Mouse (Mus musculus) hindbrain, embryonic 13.5 days (tissue): ENCODE measurements at regions not wholly inside any gene's neighbourhood (a gene's known extent, or its start where the extent isn't known, plus 50 kb on each side); places are given as distances from the start of the nearest gene placed in this dataset.

Experiments used
- ATAC-seq: fragments of 200-750 bp; cut with Nextera tagmentation; 2 replicates; pipeline ENCODE4 v1.8.0; 2017; ENCODE audit warnings: moderate TSS enrichment; ENCODE audit not compliant: low FRiP score
- H3K27ac ChIP-seq: fragments of 300-500 bp; sonication (generic); 2 replicates; pipeline ENCODE4 v1.5.1; 2015; ENCODE audit warnings: inconsistent platforms, mild to moderate bottlenecking, moderate library complexity
- H3K27me3 ChIP-seq: fragments of 300-500 bp; sonication (generic); 2 replicates; pipeline ENCODE4 v1.6.1; 2015; ENCODE audit warnings: mild to moderate bottlenecking, inconsistent platforms
- H3K36me3 ChIP-seq: fragments of 300-500 bp; sonication (generic); 2 replicates; pipeline ENCODE4 v1.6.1; 2015; ENCODE audit warnings: mild to moderate bottlenecking, inconsistent platforms
- H3K4me1 ChIP-seq: fragments of 300-500 bp; sonication (generic); replicated peaks from 2 replicates; pipeline ENCODE4 v1.6.1; 2015; ENCODE audit warnings: inconsistent platforms
- H3K4me2 ChIP-seq: fragments of 300-500 bp; sonication (generic); 2 replicates; pipeline ENCODE4 v1.6.1; 2015; ENCODE audit warnings: inconsistent platforms, mild to moderate bottlenecking, moderate library complexity
- H3K4me3 ChIP-seq: fragments of 300-500 bp; sonication (generic); 2 replicates; pipeline ENCODE4 v1.5.1; 2015; ENCODE audit warnings: mild to moderate bottlenecking, inconsistent platforms
- H3K9ac ChIP-seq: fragments of 300-500 bp; sonication (generic); 2 replicates; pipeline ENCODE4 v1.6.1; 2015; ENCODE audit warnings: mild to moderate bottlenecking, inconsistent platforms
- H3K9me3 ChIP-seq: fragments of 300-500 bp; sonication (generic); 2 replicates; pipeline ENCODE4 v1.6.1; 2016; ENCODE audit warnings: inconsistent platforms
- WGBS: fragments of 180-500 bp; shearing (Covaris S2); methylation state at CpG from one replicate; pipeline ENCODE4 v1.1.7; 2015; 5-methylcytosine and 5-hydroxymethylcytosine counted together

DNA sequence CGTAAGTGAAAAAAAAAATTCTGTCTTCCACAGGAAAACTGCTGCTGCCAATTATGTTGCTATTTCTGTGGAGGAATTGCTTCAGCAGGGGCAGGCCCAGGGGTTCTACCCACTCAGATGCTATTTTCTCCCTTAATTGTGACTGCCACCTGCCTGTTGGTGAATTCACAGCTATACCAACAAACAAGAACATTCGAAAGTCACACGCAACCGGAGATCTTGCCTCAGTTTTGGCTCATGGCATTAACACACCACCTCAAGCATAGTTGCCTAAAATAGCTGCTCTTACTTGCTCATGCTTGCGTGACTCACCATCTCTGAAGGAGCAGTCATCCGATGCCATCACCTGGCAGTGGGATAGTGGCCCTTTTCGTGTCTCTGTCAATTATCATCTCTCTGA lies 498.3 kb downstream of the Epm2a start:
- no peaks in the 10 kb centered on the region for H3K4me1 ChIP-seq
- ATAC-seq = no peak
- no peak overlapping the region for H3K27ac ChIP-seq
- H3K9me3 ChIP-seq = no peaks in the 10 kb centered on the region
- H3K4me3 ChIP-seq = no peak overlapping the region
- no peak overlapping the region for H3K4me2 ChIP-seq
- H3K36me3 ChIP-seq = no peaks in the 10 kb centered on the region
- WGBS = 93% methylated on average over 7 of the region's 7 CpGs
- H3K27me3 ChIP-seq = no peaks in the 10 kb centered on the region
- no peak overlapping the region for H3K9ac ChIP-seq

GRCm38 (mm10) chr10:11846141-11846540 lies 502.9 kb downstream of the Epm2a start:
- 16% methylated on average over 1 of the region's 1 CpGs for WGBS
- no peak overlapping the region for H3K4me2 ChIP-seq
- no peak for ATAC-seq

GRCm38 (mm10) chr10:11875145-11876131 lies 532.2 kb downstream of the Epm2a start:
- H3K9ac ChIP-seq = no peak overlapping the region
- peak overlapping the region; percentile 40; the same call in 1 of the 2 replicates for H3K27ac ChIP-seq
- peaks cover 12% of the 10 kb centered on the region; the same call in 1 of the 2 replicates for H3K4me1 ChIP-seq
- H3K4me2 ChIP-seq = no peak overlapping the region
- H3K36me3 ChIP-seq = no peaks in the 10 kb centered on the region
- 23% methylated on average over 5 of the region's 5 CpGs for WGBS
- H3K9me3 ChIP-seq = no peaks in the 10 kb centered on the region
- H3K27me3 ChIP-seq = no peaks in the 10 kb centered on the region
- no peak overlapping the region for H3K4me3 ChIP-seq
- ATAC-seq = peak; percentile 60; the same call in 1 of the 2 replicates

More at GRCm38 (mm10) chr10:11846141-11846540, 502.9 kb downstream of the Epm2a start:
- Histone ChIP-seq H3K27me3 (no peaks in the 10 kb centered on the region), H3K27ac (no peak overlapping the region), H3K9ac (no peak overlapping the region), H3K9me3 (no peaks in the 10 kb centered on the region), H3K4me3 (no peak overlapping the region), H3K4me1 (no peaks in the 10 kb centered on the region), H3K36me3 (no peaks in the 10 kb centered on the region)

GRCm38 (mm10) chr10:11886237-11886636 lies 543.0 kb downstream of the Epm2a start:
- Histone ChIP-seq H3K4me3 (no peak overlapping the region), H3K4me1 (no peaks in the 10 kb centered on the region), H3K36me3 (no peaks in the 10 kb centered on the region), H3K9me3 (no peaks in the 10 kb centered on the region), H3K27me3 (no peaks in the 10 kb centered on the region), H3K9ac (no peak overlapping the region), H3K27ac (no peak overlapping the region), H3K4me2 (no peak overlapping the region)
- WGBS = 95% methylated on average over 4 of the region's 4 CpGs
- no peak for ATAC-seq

DNA sequence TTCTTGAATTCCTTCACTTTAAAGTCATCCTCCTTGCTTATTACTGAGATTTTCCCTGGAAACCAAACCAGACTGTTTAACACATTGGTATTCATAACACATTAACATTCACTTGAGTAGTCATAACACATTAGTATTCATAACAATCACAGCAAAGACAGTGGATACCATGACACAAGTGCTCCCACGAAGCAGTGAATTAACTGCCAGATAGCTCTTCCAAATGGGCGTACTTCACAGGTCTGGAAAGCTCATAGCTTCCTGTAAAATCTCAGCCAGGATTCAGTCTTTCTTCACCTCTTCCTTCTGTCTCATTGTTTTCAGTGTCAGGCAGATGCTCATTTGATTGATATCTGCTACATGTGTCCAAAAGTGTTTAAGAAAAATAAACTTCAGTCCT lies 545.7 kb downstream of the Epm2a start:
- H3K4me3 ChIP-seq = no peak overlapping the region
- H3K4me1 ChIP-seq = no peaks in the 10 kb centered on the region
- no peak overlapping the region for H3K27ac ChIP-seq
- ATAC-seq = no peak
- H3K9me3 ChIP-seq = no peaks in the 10 kb centered on the region
- 64% methylated on average over 2 of the region's 2 CpGs for WGBS
- H3K36me3 ChIP-seq = no peaks in the 10 kb centered on the region
- H3K27me3 ChIP-seq = no peaks in the 10 kb centered on the region
- no peak overlapping the region for H3K9ac ChIP-seq
- H3K4me2 ChIP-seq = no peak overlapping the region

GRCm38 (mm10) chr10:11922132-11922531 lies 578.9 kb downstream of the Epm2a start:
- H3K4me3 ChIP-seq = no peak overlapping the region
- no peak for ATAC-seq
- H3K27me3 ChIP-seq = no peaks in the 10 kb centered on the region
- no peak overlapping the region for H3K4me2 ChIP-seq
- no peaks in the 10 kb centered on the region for H3K36me3 ChIP-seq
- no peaks in the 10 kb centered on the region for H3K9me3 ChIP-seq
- 95% methylated on average over 3 of the region's 3 CpGs for WGBS
- H3K9ac ChIP-seq = no peak overlapping the region
- no peak overlapping the region for H3K27ac ChIP-seq
- H3K4me1 ChIP-seq = no peaks in the 10 kb centered on the region

- ATAC-seq = no peak
- no peaks in the 10 kb centered on the region for H3K27me3 ChIP-seq
- no peak overlapping the region for H3K4me2 ChIP-seq
- no peaks in the 10 kb centered on the region for H3K36me3 ChIP-seq
- H3K4me1 ChIP-seq = no peaks in the 10 kb centered on the region
- WGBS = 89% methylated on average over 2 of the region's 2 CpGs
- no peak overlapping the region for H3K9ac ChIP-seq
- H3K27ac ChIP-seq = no peak overlapping the region
- H3K9me3 ChIP-seq = no peaks in the 10 kb centered on the region
- H3K4me3 ChIP-seq = no peak overlapping the region
These were observed 595.0 kb downstream of the Epm2a start for GRCm38 (mm10) chr10:11938164-11938563.

DNA sequence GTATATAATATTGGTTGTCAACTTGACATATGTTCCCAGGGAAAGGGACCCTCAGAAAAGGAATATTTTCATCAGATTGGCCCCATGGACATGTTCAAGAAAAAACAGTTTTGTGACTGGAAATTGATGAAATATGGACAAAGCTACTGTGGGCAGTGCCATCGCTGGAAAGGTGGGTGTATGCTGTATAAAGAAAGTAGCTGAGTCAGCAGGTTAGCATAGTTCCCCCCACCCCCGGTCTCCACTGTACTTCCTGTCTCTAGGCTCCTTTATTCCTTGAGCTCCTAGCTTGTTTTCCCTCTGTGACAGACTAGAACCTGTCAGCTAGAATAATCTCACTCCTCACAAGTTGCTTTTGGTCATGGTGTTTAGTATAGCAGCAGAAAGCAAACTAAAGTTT lies 599.6 kb downstream of the Epm2a start:
- ATAC-seq = no peak

GRCm38 (mm10) chr10:11960327-11960922 lies 617.2 kb downstream of the Epm2a start:
- 22% methylated on average over 3 of the region's 3 CpGs for WGBS
- Histone ChIP-seq H3K9me3 (peaks cover 4% of the 10 kb centered on the region; the same call in 1 of the 2 replicates), H3K4me1 (peaks cover 4% of the 10 kb centered on the region; the same call in 1 of the 2 replicates), H3K27ac (0 out of 2 replicates have a peak overlapping the region, but pooled peaks have one; percentile 5), H3K9ac (no peak overlapping the region), H3K27me3 (no peaks in the 10 kb centered on the region), H3K4me2 (no peak overlapping the region), H3K4me3 (no peak overlapping the region), H3K36me3 (no peaks in the 10 kb centered on the region)
- peak; percentile 85 for ATAC-seq

More for the DNA sequence above, 599.6 kb downstream of the Epm2a start:
- Histone ChIP-seq H3K4me1 (no peaks in the 10 kb centered on the region), H3K36me3 (no peaks in the 10 kb centered on the region), H3K9ac (no peak overlapping the region), H3K4me2 (no peak overlapping the region), H3K27me3 (no peaks in the 10 kb centered on the region), H3K4me3 (no peak overlapping the region), H3K9me3 (no peaks in the 10 kb centered on the region), H3K27ac (no peak overlapping the region)
- WGBS = 96% methylated on average over 2 of the region's 2 CpGs

DNA sequence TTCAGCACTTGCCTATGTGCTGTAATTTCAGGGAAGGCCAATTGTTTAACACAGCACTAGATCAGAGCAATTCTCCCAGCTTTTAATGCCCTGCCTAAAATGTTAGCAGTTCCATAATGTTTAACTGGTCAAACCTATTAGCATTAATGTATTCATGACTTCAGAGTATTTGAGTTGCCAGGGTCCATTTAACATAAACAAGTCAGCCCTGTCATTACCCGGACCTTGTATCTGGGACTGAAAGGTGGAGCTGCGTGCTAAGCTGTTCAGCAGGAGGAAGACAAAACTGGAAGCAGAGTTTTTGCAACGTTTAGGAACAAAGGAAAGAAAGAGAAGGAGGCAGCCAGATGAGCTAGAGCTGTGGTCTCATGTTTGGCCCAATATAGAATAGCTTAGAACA lies 661.8 kb downstream of the Epm2a start:
- no peak for ATAC-seq

GRCm38 (mm10) chr10:12005889-12006288 lies 662.7 kb downstream of the Epm2a start:
- ATAC-seq = no peak
- no peaks in the 10 kb centered on the region for H3K9me3 ChIP-seq
- no peaks in the 10 kb centered on the region for H3K4me1 ChIP-seq
- no peak overlapping the region for H3K27ac ChIP-seq
- H3K36me3 ChIP-seq = no peaks in the 10 kb centered on the region
- no peak overlapping the region for H3K9ac ChIP-seq
- no peaks in the 10 kb centered on the region for H3K27me3 ChIP-seq
- no peak overlapping the region for H3K4me2 ChIP-seq
- H3K4me3 ChIP-seq = no peak overlapping the region
- 64% methylated on average over 1 of the region's 1 CpGs for WGBS

More for the DNA sequence above, 661.8 kb downstream of the Epm2a start:
- Histone ChIP-seq H3K36me3 (no peaks in the 10 kb centered on the region), H3K9ac (no peak overlapping the region), H3K4me2 (no peak overlapping the region), H3K27ac (no peak overlapping the region), H3K27me3 (no peaks in the 10 kb centered on the region), H3K4me3 (no peak overlapping the region), H3K9me3 (no peaks in the 10 kb centered on the region), H3K4me1 (no peaks in the 10 kb centered on the region)
- 20% methylated on average over 3 of the region's 3 CpGs for WGBS

DNA sequence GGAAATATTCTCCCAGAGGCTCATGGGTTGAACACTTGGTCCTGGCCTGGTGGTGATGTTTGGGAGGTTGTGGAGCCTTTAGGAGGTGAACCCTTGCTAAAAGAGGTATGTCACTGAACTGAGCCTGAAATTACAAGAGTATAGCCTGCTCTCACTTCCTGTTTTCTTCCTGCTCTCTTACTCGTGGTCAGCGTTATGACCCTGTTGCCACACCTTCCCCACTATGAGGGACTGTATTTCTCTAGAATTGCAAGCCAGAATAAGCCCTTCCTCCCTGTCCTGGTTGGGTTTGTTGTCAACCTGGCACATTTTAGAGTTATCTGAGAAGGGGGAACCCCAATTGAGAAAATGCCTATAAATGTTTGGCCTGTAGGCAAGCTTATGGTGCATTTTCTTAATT lies 674.1 kb downstream of the Epm2a start:
- H3K4me1 ChIP-seq = no peaks in the 10 kb centered on the region; the same call in 1 of the 2 replicates
- 86% methylated on average over 2 of the region's 2 CpGs for WGBS
- no peak for ATAC-seq
- no peaks in the 10 kb centered on the region for H3K9me3 ChIP-seq
- no peaks in the 10 kb centered on the region for H3K36me3 ChIP-seq
- no peak overlapping the region for H3K4me2 ChIP-seq
- no peak overlapping the region for H3K27ac ChIP-seq
- no peak overlapping the region for H3K4me3 ChIP-seq
- H3K27me3 ChIP-seq = no peaks in the 10 kb centered on the region
- no peak overlapping the region for H3K9ac ChIP-seq
